Mouse (Mus musculus) myocyte (in vitro differentiated cells): ENCODE measurements around the gene Zfp335.

ENCODE experiments used
- MAX ChIP-seq: IDR thresholded peaks from one replicate; pipeline ENCODE4 v1.6.1; 2011; ENCODE audit warnings: low read depth, mild to moderate bottlenecking, control low read depth
- MYOD1 ChIP-seq, 3 experiments: IDR thresholded peaks; one replicate each; pipeline ENCODE4 v1.6.1; 2011; ENCODE audit warnings: control low read depth in 2 of 3, low read depth in 2 of 3, mild to moderate bottlenecking in 2 of 3, moderate library complexity in 1 of 3; ENCODE audit not compliant: insufficient read length in 2 of 3, control insufficient read depth in 1 of 3
- POLR2A ChIP-seq: IDR thresholded peaks from one replicate; pipeline ENCODE4 v1.6.1; 2011; ENCODE audit warnings: low read depth, mild to moderate bottlenecking, control low read depth, moderate library complexity; ENCODE audit not compliant: insufficient read length

GRCm38 (mm10) chr2:164960716-164961441 lies 49.3 kb upstream of the Zfp335 start, which contains the start of gene Slc12a5:
- no peak for TF ChIP-seq POLR2A
- no peak for TF ChIP-seq MAX
- TF ChIP-seq MYOD1 (IDR thresholded peaks at IDR 0.05; ENCODE audit: control insufficient read depth in 1 of 3, insufficient read length in 2 of 3, low read depth in 2 of 3): peak in 1 of 3 experiments; percentile 21
